Mouse (Mus musculus) ES-E14 (cell line): ENCODE results near the gene Slc9a8. TPM values are rescaled to one million over a fixed set of nuclear protein-coding genes. Genes with fewer than 3 reads are reported as not detected.
A peak's percentile ranks its signal among the peaks of the same experiment; 100 is the strongest.

Experiments used
- DNase-seq: peaks from one replicate; pipeline ENCODE4 v3.0.0-alpha.2; 2013; ENCODE audit warnings: low read depth, low spot score
- H3K27ac ChIP-seq: 2 replicates; pipeline ENCODE4 v1.5.1; 2012; ENCODE audit warnings: low read depth, mild to moderate bottlenecking, low read length, moderate library complexity, mixed read lengths; ENCODE audit not compliant: poor library complexity, insufficient read depth, severe bottlenecking
- H3K36me3 ChIP-seq: 2 replicates; pipeline ENCODE4 v1.6.1; 2012; ENCODE audit warnings: mild to moderate bottlenecking, low read length, moderate library complexity, mixed read lengths; ENCODE audit not compliant: control insufficient read depth, poor library complexity, insufficient read depth, severe bottlenecking
- H3K4me1 ChIP-seq, 2 experiments: fragments of 150-350 bp in 1 of 2; sonication (generic) in 1 of 2; 2 replicates each; pipeline ENCODE4 v1.6.1; 2012; ENCODE audit warnings: low read length in 2 of 2, mild to moderate bottlenecking in 1 of 2, mixed read lengths in 1 of 2; ENCODE audit not compliant: control insufficient read depth in 2 of 2, insufficient read depth in 2 of 2, poor library complexity in 1 of 2
- H3K4me3 ChIP-seq, 2 experiments: fragments of 150-350 bp in 1 of 2; sonication (generic) in 1 of 2; 2 replicates each; pipeline ENCODE4 v1.5.1; 2012; ENCODE audit warnings: low read length in 2 of 2, low read depth in 1 of 2, mild to moderate bottlenecking in 1 of 2, mixed read lengths in 1 of 2; ENCODE audit not compliant: insufficient read depth in 1 of 2, poor library complexity in 1 of 2, severe bottlenecking in 1 of 2
- H3K9ac ChIP-seq: 2 replicates; pipeline ENCODE4 v1.6.1; 2012; ENCODE audit warnings: low read depth, mild to moderate bottlenecking, low read length, mixed read lengths; ENCODE audit not compliant: poor library complexity, insufficient read depth, severe bottlenecking
- H3K9me3 ChIP-seq: fragments of 150-350 bp; sonication (generic); 2 replicates; pipeline ENCODE4 v1.6.1; 2012; ENCODE audit warnings: low read depth, mild to moderate bottlenecking, low read length; ENCODE audit not compliant: control insufficient read depth, insufficient read depth
- CHD2 ChIP-seq: IDR thresholded peaks from 2 replicates; pipeline ENCODE4 v1.6.1; 2014; ENCODE audit warnings: mild to moderate bottlenecking, low read depth, low read length, inconsistent platforms
- HCFC1 ChIP-seq: IDR thresholded peaks from 2 replicates; pipeline ENCODE4 v1.6.1; 2012; ENCODE audit warnings: low read length, inconsistent platforms, borderline replicate concordance; ENCODE audit not compliant: insufficient read depth
- MAFK ChIP-seq: IDR thresholded peaks from 2 replicates; pipeline ENCODE4 v1.6.1; 2014; ENCODE audit warnings: mild to moderate bottlenecking, low read depth, low read length, inconsistent platforms; ENCODE audit not compliant: insufficient read depth
- ZC3H11A ChIP-seq: IDR thresholded peaks from 2 replicates; pipeline ENCODE4 v1.6.1; 2012; ENCODE audit warnings: low read depth, mild to moderate bottlenecking, inconsistent platforms, low read length, borderline replicate concordance
- ZNF384 ChIP-seq: IDR thresholded peaks from 2 replicates; pipeline ENCODE4 v1.6.1; 2012; ENCODE audit warnings: low read depth, low read length, inconsistent platforms
- in situ Hi-C, 2 experiments: fragments of 600-800 bp; cut with MboI; formaldehyde crosslinking; loops; one replicate each; pipeline ENCODE4 v1.15.1; 2025; ENCODE audit warnings: low sequenced_read_pairs in 2 of 2, inconsistent platforms in 1 of 2; ENCODE audit not compliant: unreplicated experiment in 2 of 2
- total RNA-seq: library from RNA; depleted of rRNA; stranded (reverse); fragments of 300-350 nt; gene quantifications from 2 replicates; pipeline ENCODE4 v1.2.3, GENCODE M21; 2012

Gene Slc9a8
- total RNA-seq, 1 experiment: 38.6 TPM

- no peaks in the 10 kb centered on the region for H3K9me3 ChIP-seq
- peak overlapping the region; percentile 98 for H3K27ac ChIP-seq
- TF ChIP-seq ZNF384 (no peak), MAFK (no peak), HCFC1 (0 out of 2 replicates have a peak, but pooled peaks have one; percentile 15)
- peak overlapping the region; percentile 86 to 95; a peak in 3 of 4 replicates for H3K4me3 ChIP-seq
- peak overlapping the region; percentile 50; the same call in 1 of the 2 replicates for H3K9ac ChIP-seq
- H3K36me3 ChIP-seq: peaks cover 36% of the 10 kb centered on the region
- peaks cover 2 to 4% of the 10 kb centered on the region in 2 experiments; a peak in 2 of 4 replicates for H3K4me1 ChIP-seq
- in situ Hi-C loops: no loop called here
- DNase-seq: no peak
Observed at GRCm38 (mm10) chr2:167423031-167423611, 1.6 kb downstream of the Slc9a8 start.

GRCm38 (mm10) chr2:167424040-167424439 is 2.5 kb downstream of the Slc9a8 start:
- Histone ChIP-seq H3K36me3 (peaks cover 37% of the 10 kb centered on the region), H3K27ac (peak overlapping the region; percentile 98), H3K4me1 (peaks cover 2 to 4% of the 10 kb centered on the region in 2 experiments; a peak in 2 of 4 replicates), H3K9ac (0 out of 2 replicates have a peak overlapping the region, but pooled peaks have one; percentile 50), H3K9me3 (no peaks in the 10 kb centered on the region), H3K4me3 (peak overlapping the region; percentile 15 to 95; a peak in 1 of 4 replicates)
- in situ Hi-C loops: no loop called here
- TF ChIP-seq MAFK (no peak), ZNF384 (no peak), ZC3H11A (no peak), CHD2 (no peak), HCFC1 (no peak)
- no peak for DNase-seq

GRCm38 (mm10) chr2:167424516-167424915 is 3.0 kb downstream of the Slc9a8 start:
- Histone ChIP-seq H3K9ac (no peak overlapping the region), H3K27ac (peak overlapping the region; percentile 98), H3K9me3 (no peaks in the 10 kb centered on the region), H3K4me1 (peaks cover 2 to 4% of the 10 kb centered on the region in 2 experiments; a peak in 2 of 4 replicates), H3K36me3 (peaks cover 38% of the 10 kb centered on the region), H3K4me3 (no peak overlapping the region)
- no peak for DNase-seq
- TF ChIP-seq MAFK: no peak
- no peak for TF ChIP-seq ZC3H11A
- in situ Hi-C loops: no loop called here

- Histone ChIP-seq H3K27ac (no peak overlapping the region), H3K9ac (no peak overlapping the region), H3K9me3 (no peaks in the 10 kb centered on the region), H3K36me3 (peaks cover 38% of the 10 kb centered on the region), H3K4me1 (peaks cover 2 to 5% of the 10 kb centered on the region in 2 experiments; a peak in 2 of 4 replicates), H3K4me3 (no peak overlapping the region)
- DNase-seq: no peak
- in situ Hi-C loops: no loop called here
- TF ChIP-seq MAFK (no peak), HCFC1 (no peak), ZNF384 (no peak), ZC3H11A (no peak), CHD2 (no peak)
Observed at GRCm38 (mm10) chr2:167425407-167425806, 3.9 kb downstream of the Slc9a8 start.
